8 mouse cellular contexts compared by ENCODE assay signal in the genomic region with DNA sequence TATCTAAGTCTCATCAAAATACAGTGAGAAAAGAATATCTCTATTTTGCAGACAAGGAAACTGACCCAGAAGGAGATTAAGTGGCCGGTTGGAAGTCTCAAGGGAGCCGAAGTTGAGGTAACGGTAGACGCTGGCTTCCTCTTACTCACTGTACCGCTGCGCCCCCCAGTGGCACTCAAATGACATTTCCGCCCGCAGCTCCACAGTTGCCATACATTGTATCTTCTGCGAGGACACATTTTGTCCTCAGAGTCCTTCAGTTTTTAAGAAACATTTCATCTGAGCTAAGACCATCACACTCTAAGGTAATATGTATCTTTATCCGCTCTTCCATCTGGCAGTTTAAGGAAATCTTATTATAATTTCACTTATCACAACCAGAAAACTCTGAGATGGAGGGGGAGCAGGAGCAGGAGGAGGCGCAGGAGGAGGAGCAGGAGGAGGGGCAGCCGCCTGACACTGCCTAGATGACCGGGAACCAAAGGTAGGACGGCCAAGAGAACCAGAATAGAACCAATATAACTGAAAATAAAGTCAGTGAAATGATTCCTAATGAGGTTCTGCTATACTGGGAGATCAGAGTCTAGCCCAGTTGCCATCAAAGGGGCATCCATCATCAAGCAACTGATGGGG. TPM values are rescaled to one million over a fixed set of nuclear protein-coding genes. Genes with fewer than 3 reads are reported as not detected.
DNase-seq lines count a peak whose midpoint lies in the region; ATAC-seq and TF ChIP-seq lines count a peak whose summit lies in the region.

No protein-coding gene starts in this region.

- peaks cover 43% of the 10 kb centered on the region for H3K27me3 ChIP-seq in embryonic facial prominence, embryonic 10.5 days (replicated peaks; ENCODE audit: low read depth, poor library complexity, severe bottlenecking)
- H3K27me3 ChIP-seq in heart, adult 2 months (ENCODE audit: control insufficient read depth, insufficient read depth, low read length), result peaks cover 3% of the 10 kb centered on the region; the same call in 1 of the 2 replicates
- peaks cover 10% of the 10 kb centered on the region; the same call in 1 of the 2 replicates for H3K27me3 ChIP-seq in kidney, embryonic 15.5 days
- H3K27me3 ChIP-seq in limb, embryonic 15.5 days, result peaks cover 9% of the 10 kb centered on the region; the same call in 1 of the 2 replicates
- H3K27me3 ChIP-seq in stomach, embryonic 16.5 days (ENCODE audit: control insufficient read depth, insufficient read depth, low read length), result no peaks in the 10 kb centered on the region

- H3K4me3 ChIP-seq in embryonic facial prominence, embryonic 10.5 days, result no peak overlapping the region
- H3K4me3 ChIP-seq in heart, adult 2 months, result no peak overlapping the region
- H3K4me3 ChIP-seq in kidney, embryonic 15.5 days (replicated peaks), result no peak overlapping the region
- no peak overlapping the region for H3K4me3 ChIP-seq in limb, embryonic 15.5 days
- no peak overlapping the region for H3K4me3 ChIP-seq in stomach, embryonic 16.5 days (replicated peaks; ENCODE audit: low read length)

- no peak overlapping the region for H3K27ac ChIP-seq in embryonic facial prominence, embryonic 10.5 days (replicated peaks)
- H3K27ac ChIP-seq in heart, adult 2 months, result no peak overlapping the region
- H3K27ac ChIP-seq in kidney, embryonic 15.5 days, result no peak overlapping the region
- H3K27ac ChIP-seq in limb, embryonic 15.5 days, result no peak overlapping the region
- no peak overlapping the region for H3K27ac ChIP-seq in stomach, embryonic 16.5 days (ENCODE audit: low read length)

- H3K36me3 ChIP-seq in embryonic facial prominence, embryonic 10.5 days (replicated peaks), result no peaks in the 10 kb centered on the region
- H3K36me3 ChIP-seq in heart, adult 2 months (ENCODE audit: control insufficient read depth, insufficient read depth, low read length), result no peaks in the 10 kb centered on the region
- no peaks in the 10 kb centered on the region for H3K36me3 ChIP-seq in kidney, embryonic 15.5 days
- H3K36me3 ChIP-seq in limb, embryonic 15.5 days, result no peaks in the 10 kb centered on the region
- H3K36me3 ChIP-seq in stomach, embryonic 16.5 days (ENCODE audit: control insufficient read depth, insufficient read depth, low read length), result no peaks in the 10 kb centered on the region

- ATAC-seq in kidney, embryonic 15.5 days (replicated peaks; ENCODE audit: low FRiP score), result no peak
- no peak for ATAC-seq in limb, embryonic 15.5 days (ENCODE audit: insufficient number of reproducible peaks, low FRiP score, low TSS enrichment, low read depth)
- no peak for ATAC-seq in stomach, embryonic 16.5 days (ENCODE audit: insufficient read depth, low FRiP score)

- DNase-seq in B cell, adult 2 months, result peak; percentile 84
- DNase-seq in adrenal gland, postnatal 14 days, result peak; percentile 86
- DNase-seq in embryonic facial prominence, embryonic 10.5 days (ENCODE audit: low spot score), result peak; percentile 81
- peak; percentile 79 for DNase-seq in heart, adult 2 months
- peak; percentile 87 for DNase-seq in naive thymus-derived CD4-positive, alpha-beta T cell, adult 2 months (ENCODE audit: low read depth)

- H3K9me3 ChIP-seq in embryonic facial prominence, embryonic 10.5 days, result no peaks in the 10 kb centered on the region
- no peaks in the 10 kb centered on the region for H3K9me3 ChIP-seq in kidney, embryonic 15.5 days (replicated peaks)
- no peaks in the 10 kb centered on the region for H3K9me3 ChIP-seq in limb, embryonic 15.5 days
- no peaks in the 10 kb centered on the region for H3K9me3 ChIP-seq in stomach, embryonic 16.5 days (replicated peaks; ENCODE audit: control insufficient read depth, low read length)

- TF ChIP-seq CTCF in heart, adult 2 months (IDR thresholded peaks at IDR 0.05), result peak; percentile 99

- no peak overlapping the region for H3K9ac ChIP-seq in heart, adult 2 months (ENCODE audit: low read depth, low read length)
- H3K9ac ChIP-seq in kidney, embryonic 15.5 days, result no peak overlapping the region
- no peak overlapping the region for H3K9ac ChIP-seq in limb, embryonic 15.5 days
- no peak overlapping the region for H3K9ac ChIP-seq in stomach, embryonic 16.5 days (ENCODE audit: low read length)

- peaks cover 23% of the 10 kb centered on the region for H3K4me1 ChIP-seq in embryonic facial prominence, embryonic 10.5 days
- H3K4me1 ChIP-seq in heart, adult 2 months (ENCODE audit: control insufficient read depth, insufficient read depth, low read length), result peaks cover 3% of the 10 kb centered on the region; the same call in 1 of the 2 replicates
- peaks cover 19% of the 10 kb centered on the region for H3K4me1 ChIP-seq in kidney, embryonic 15.5 days
- 0 out of 2 replicates have a peak, but pooled peaks cover 4% of the 10 kb centered on the region for H3K4me1 ChIP-seq in limb, embryonic 15.5 days
- H3K4me1 ChIP-seq in stomach, embryonic 16.5 days (ENCODE audit: control insufficient read depth, insufficient read depth, low read length), result peaks cover 9% of the 10 kb centered on the region; the same call in 1 of the 2 replicates

- H3K79me2 ChIP-seq in heart, adult 2 months (replicated peaks; ENCODE audit: control insufficient read depth, insufficient read depth, low read length), result no peaks in the 10 kb centered on the region

- intact Hi-C loops in heart, adult 2 months (cut with DNase I), result loop anchor here (1.0 to 10.0 kb wide), 2 partner anchors 105 to 323 kb away; no protein-coding TSS in a partner anchor

- 6% methylated on average over 14 of the region's 14 CpGs for WGBS in embryonic facial prominence, embryonic 10.5 days
- 6% methylated on average over 14 of the region's 14 CpGs for WGBS in heart, adult 2 months
- WGBS in kidney, embryonic 15.5 days, result 6% methylated on average over 14 of the region's 14 CpGs
- 5% methylated on average over 14 of the region's 14 CpGs for WGBS in limb, embryonic 15.5 days
- WGBS in stomach, embryonic 16.5 days, result 5% methylated on average over 14 of the region's 14 CpGs

- peak overlapping the region; percentile 30; the same call in 1 of the 2 replicates for H3K4me2 ChIP-seq in kidney, embryonic 15.5 days
- H3K4me2 ChIP-seq in limb, embryonic 15.5 days, result 0 out of 2 replicates have a peak overlapping the region, but pooled peaks have one; percentile 17
- H3K4me2 ChIP-seq in stomach, embryonic 16.5 days (ENCODE audit: low read depth, low read length), result peak overlapping the region; percentile 14; the same call in 1 of the 2 replicates

- peak; percentile 78 for TF ChIP-seq EP300 in heart, adult 2 months (IDR thresholded peaks at IDR 0.05; ENCODE audit: insufficient read depth, low read depth, low read length)

- no peak for TF ChIP-seq POLR2A in heart, adult 2 months (IDR thresholded peaks at IDR 0.05; ENCODE audit: insufficient read depth, low read depth, low read length)

RNA-seq across cellular contexts. Expression of gene Dcp1a, which starts 19.3 kb away (rescaled TPM):
- total RNA-seq in adrenal gland, postnatal 14 days (2021), result 22.6 and 30.2 TPM in 2 replicates
- 39.6 TPM in 2 replicates for polyA plus RNA-seq in embryonic facial prominence, embryonic 10.5 days (2016; fragmentation: Nextera tagmentation; extraction: Ambion mirVana)
- 10 to 100 TPM in 1 of 2 experiments, 1 to 10 TPM in 1; 9.8 to 10.8 TPM for total RNA-seq in heart, adult 2 months (2021)
- polyA plus RNA-seq in heart, adult 2 months (2012; rRNA removed), result 15.4 and 16.0 TPM in 2 replicates
- 26.9 and 30.0 TPM in 2 replicates for polyA plus RNA-seq in kidney, embryonic 15.5 days (2015; fragmentation: Nextera tagmentation; extraction: Ambion mirVana)
- polyA plus RNA-seq in limb, embryonic 15.5 days (2015; fragmentation: Nextera tagmentation; extraction: Ambion mirVana), result 23.2 and 24.6 TPM in 2 replicates
- polyA plus RNA-seq in stomach, embryonic 16.5 days (2015; fragmentation: Nextera tagmentation; extraction: Ambion mirVana), result 24.2 and 24.5 TPM in 2 replicates

RNA-seq across cellular contexts. Expression of gene Cacna1d, which starts 31.2 kb away (rescaled TPM):
- total RNA-seq in adrenal gland, postnatal 14 days (2021), result 15.4 and 18.6 TPM in 2 replicates
- 1.8 and 2.1 TPM in 2 replicates for polyA plus RNA-seq in embryonic facial prominence, embryonic 10.5 days (2016; fragmentation: Nextera tagmentation; extraction: Ambion mirVana)
- total RNA-seq in heart, adult 2 months (2021), result 1 to 10 TPM; 1.3 to 2.1 TPM
- 3.0 and 4.6 TPM in 2 replicates for polyA plus RNA-seq in heart, adult 2 months (2012; rRNA removed)
- 3.2 and 3.3 TPM in 2 replicates for polyA plus RNA-seq in kidney, embryonic 15.5 days (2015; fragmentation: Nextera tagmentation; extraction: Ambion mirVana)
- polyA plus RNA-seq in limb, embryonic 15.5 days (2015; fragmentation: Nextera tagmentation; extraction: Ambion mirVana), result 2.3 and 2.4 TPM in 2 replicates
- 4.2 and 4.9 TPM in 2 replicates for polyA plus RNA-seq in stomach, embryonic 16.5 days (2015; fragmentation: Nextera tagmentation; extraction: Ambion mirVana)
